Mouse (Mus musculus) E14TG2a.4 (cell line): ENCODE measurements around the gene Gipc3.

Source experiments
- CTCF ChIP-seq: conservative IDR thresholded peaks from 2 replicates; pipeline ENCODE4 v1.5.1; 2014; ENCODE audit warnings: low read length
- NANOG ChIP-seq: IDR thresholded peaks from 2 replicates; pipeline ENCODE4 v1.6.1; 2014; ENCODE audit warnings: borderline replicate concordance, low read length, mixed read lengths
- POU5F1 ChIP-seq: IDR thresholded peaks from 2 replicates; pipeline ENCODE4 v1.6.1; 2014; ENCODE audit warnings: low read length, borderline replicate concordance

DNA sequence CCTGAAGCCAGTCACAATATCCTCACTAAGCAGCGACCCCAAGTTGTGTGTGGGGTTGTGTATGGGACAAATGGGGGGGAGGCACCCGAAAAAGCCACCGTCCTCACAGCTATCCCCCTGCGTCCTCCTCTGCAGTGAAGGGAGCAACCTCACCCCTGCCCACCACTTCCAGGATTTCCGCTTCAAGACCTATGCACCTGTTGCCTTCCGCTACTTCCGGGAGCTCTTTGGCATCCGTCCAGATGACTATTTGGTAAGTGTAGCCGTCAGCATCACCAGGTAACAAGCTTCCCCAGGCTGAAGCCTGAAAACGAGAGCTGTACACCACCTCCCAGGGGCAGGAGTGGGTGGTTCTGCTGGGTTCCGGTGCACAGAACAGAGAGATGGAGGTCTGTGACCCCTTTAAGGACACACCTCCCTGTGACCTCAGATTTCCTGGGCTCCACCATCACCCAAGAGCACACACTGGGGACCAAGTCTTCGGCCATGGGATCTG lies 36.8 kb downstream of the Gipc3 start:
- no peak for TF ChIP-seq NANOG
- TF ChIP-seq CTCF = no peak
- no peak for TF ChIP-seq POU5F1
